Mouse (Mus musculus): ENCODE results near the gene Gm13278. TPM values are rescaled to one million over a fixed set of nuclear protein-coding genes. Genes with fewer than 3 reads are reported as not detected.
"Not testable (repeated sequence)": the region's sequence is repeated elsewhere in the genome, so short reads cannot be mapped to it uniquely, and the experiment has no call there.

Gm13278 gene
- polyA plus RNA-seq, 1 experiment from 2014 or later = not detected

- not testable (repeated sequence) for H3K4me3 ChIP-seq (ENCODE audit: low read depth, low read length); H3K4me1 ChIP-seq (ENCODE audit: control insufficient read depth, insufficient read depth, low read length); H3K9ac ChIP-seq (replicated peaks; ENCODE audit: low read depth, low read length); H3K27ac ChIP-seq (ENCODE audit: low read length); H3K27me3 ChIP-seq (ENCODE audit: control insufficient read depth, insufficient read depth, low read length); ATAC-seq (ENCODE audit: insufficient number of reproducible peaks, insufficient read depth, low FRiP score, low read depth); H3K36me3 ChIP-seq (ENCODE audit: control insufficient read depth, insufficient read depth, low read length); H3K4me2 ChIP-seq (replicated peaks; ENCODE audit: low read depth, low read length); H3K9me3 ChIP-seq (ENCODE audit: control insufficient read depth, low read depth, low read length)
- WGBS = 47% methylated on average over 15 of the region's 18 CpGs
Measured at GRCm38 (mm10) chr4:88780320-88780719, 11.0 kb upstream of the Gm13278 start.

DNA sequence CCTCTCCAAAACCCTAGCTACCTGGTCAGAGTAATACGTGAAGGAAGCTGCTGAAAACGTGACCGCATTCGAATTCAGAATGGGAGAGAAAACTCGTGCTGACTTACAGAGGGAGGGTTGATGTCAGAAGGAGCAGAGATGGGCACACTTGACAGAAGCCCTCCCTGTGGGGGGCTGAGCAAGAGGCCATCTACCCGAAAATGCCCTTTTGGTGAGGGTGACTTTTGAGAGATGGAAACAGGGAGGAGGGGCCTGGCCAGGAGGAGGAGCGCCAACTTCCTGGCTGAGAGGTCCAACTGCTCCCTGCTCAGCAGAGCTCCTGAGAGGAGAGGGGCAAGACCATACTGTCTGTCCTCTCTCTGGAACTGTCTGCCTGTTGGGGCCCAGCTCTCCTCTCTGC lies 9.5 kb upstream of the Gm13278 start, which contains the start of gene Ifnz:
Ifnz (plus strand) TSS at position 301 of the 400 bp plus-strand sequence.
- not testable (repeated sequence) for H3K9ac ChIP-seq (replicated peaks; ENCODE audit: low read depth, low read length); H3K27me3 ChIP-seq (ENCODE audit: control insufficient read depth, insufficient read depth, low read length); ATAC-seq (ENCODE audit: insufficient number of reproducible peaks, insufficient read depth, low FRiP score, low read depth); H3K36me3 ChIP-seq (ENCODE audit: control insufficient read depth, insufficient read depth, low read length); H3K27ac ChIP-seq (ENCODE audit: low read length); H3K4me3 ChIP-seq (ENCODE audit: low read depth, low read length); H3K4me1 ChIP-seq (ENCODE audit: control insufficient read depth, insufficient read depth, low read length); H3K9me3 ChIP-seq (ENCODE audit: control insufficient read depth, low read depth, low read length)
- H3K4me2 ChIP-seq (replicated peaks; ENCODE audit: low read depth, low read length) = 0 out of 2 replicates have a peak within 1 kb of the TSS, but pooled peaks have one; percentile 18
- 11% methylated on average over 1 of the region's 7 CpGs for WGBS

DNA sequence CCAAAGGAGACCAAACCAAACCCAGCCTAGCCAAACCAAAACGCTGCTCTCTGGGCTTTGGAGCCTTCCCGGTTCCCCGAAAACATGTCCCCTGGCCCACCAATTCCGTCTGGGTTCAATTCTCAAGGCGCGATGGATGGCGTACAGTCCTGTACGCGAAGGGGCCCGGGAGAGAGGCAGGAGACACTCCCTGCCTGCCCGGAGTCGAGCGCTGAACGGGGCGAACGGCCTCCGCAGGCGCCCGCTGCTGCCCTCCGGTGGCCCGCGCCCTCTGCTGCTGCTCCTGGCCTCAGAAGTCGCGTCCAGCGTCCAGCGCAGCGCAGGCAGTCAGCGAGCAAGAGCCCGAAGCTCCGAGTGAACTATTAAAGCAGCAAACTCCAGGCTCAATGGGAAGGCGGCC lies 9.0 kb upstream of the Gm13278 start:
- H3K4me3 ChIP-seq (ENCODE audit: low read depth, low read length); H3K9ac ChIP-seq (replicated peaks; ENCODE audit: low read depth, low read length); ATAC-seq (ENCODE audit: insufficient number of reproducible peaks, insufficient read depth, low FRiP score, low read depth); H3K36me3 ChIP-seq (ENCODE audit: control insufficient read depth, insufficient read depth, low read length); H3K27ac ChIP-seq (ENCODE audit: low read length); H3K27me3 ChIP-seq (ENCODE audit: control insufficient read depth, insufficient read depth, low read length); H3K9me3 ChIP-seq (ENCODE audit: control insufficient read depth, low read depth, low read length); H3K4me1 ChIP-seq (ENCODE audit: control insufficient read depth, insufficient read depth, low read length): not testable (repeated sequence)
- 0 out of 2 replicates have a peak overlapping the region, but pooled peaks have one; percentile 18 for H3K4me2 ChIP-seq (replicated peaks; ENCODE audit: low read depth, low read length)
- whole genome bisulfite sequencing = 0% methylated on average over 3 of the region's 31 CpGs

- H3K9me3 ChIP-seq (ENCODE audit: control insufficient read depth, low read depth, low read length); H3K27me3 ChIP-seq (ENCODE audit: control insufficient read depth, insufficient read depth, low read length); H3K4me2 ChIP-seq (replicated peaks; ENCODE audit: low read depth, low read length); H3K27ac ChIP-seq (ENCODE audit: low read length); H3K9ac ChIP-seq (replicated peaks; ENCODE audit: low read depth, low read length); H3K36me3 ChIP-seq (ENCODE audit: control insufficient read depth, insufficient read depth, low read length); H3K4me3 ChIP-seq (ENCODE audit: low read depth, low read length); ATAC-seq (ENCODE audit: insufficient number of reproducible peaks, insufficient read depth, low FRiP score, low read depth); H3K4me1 ChIP-seq (ENCODE audit: control insufficient read depth, insufficient read depth, low read length): not testable (repeated sequence)
- WGBS = no CpG with 5 or more reads among the region's 27 CpGs
Measured at GRCm38 (mm10) chr4:88785409-88785808, 5.9 kb upstream of the Gm13278 start, which contains the start of gene Gm13276. Gm13276 (plus strand) TSS chr4:88785709.

DNA sequence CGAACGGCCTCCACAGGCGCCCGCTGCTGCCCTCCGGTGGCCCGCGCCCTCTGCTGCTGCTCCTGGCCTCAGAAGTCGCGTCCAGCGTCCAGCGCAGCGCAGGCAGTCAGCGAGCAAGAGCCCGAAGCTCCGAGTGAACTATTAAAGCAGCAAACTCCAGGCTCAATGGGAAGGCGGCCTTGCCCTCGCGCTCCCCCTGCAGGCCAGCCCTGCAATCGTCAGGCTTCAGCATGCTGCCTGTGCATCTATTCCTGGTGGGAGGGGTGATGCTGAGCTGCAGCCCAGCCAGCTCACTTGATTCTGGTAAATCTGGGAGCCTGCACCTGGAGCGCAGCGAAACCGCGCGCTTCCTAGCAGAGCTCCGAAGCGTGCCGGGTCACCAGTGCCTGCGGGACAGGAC lies 2.9 kb upstream of the Gm13278 start, which contains the start of gene Gm13277:
Gm13277 (plus strand) TSS at position 231 of the 400 bp plus-strand sequence.
- H3K27me3 ChIP-seq (ENCODE audit: control insufficient read depth, insufficient read depth, low read length) = not testable (repeated sequence)

DNA sequence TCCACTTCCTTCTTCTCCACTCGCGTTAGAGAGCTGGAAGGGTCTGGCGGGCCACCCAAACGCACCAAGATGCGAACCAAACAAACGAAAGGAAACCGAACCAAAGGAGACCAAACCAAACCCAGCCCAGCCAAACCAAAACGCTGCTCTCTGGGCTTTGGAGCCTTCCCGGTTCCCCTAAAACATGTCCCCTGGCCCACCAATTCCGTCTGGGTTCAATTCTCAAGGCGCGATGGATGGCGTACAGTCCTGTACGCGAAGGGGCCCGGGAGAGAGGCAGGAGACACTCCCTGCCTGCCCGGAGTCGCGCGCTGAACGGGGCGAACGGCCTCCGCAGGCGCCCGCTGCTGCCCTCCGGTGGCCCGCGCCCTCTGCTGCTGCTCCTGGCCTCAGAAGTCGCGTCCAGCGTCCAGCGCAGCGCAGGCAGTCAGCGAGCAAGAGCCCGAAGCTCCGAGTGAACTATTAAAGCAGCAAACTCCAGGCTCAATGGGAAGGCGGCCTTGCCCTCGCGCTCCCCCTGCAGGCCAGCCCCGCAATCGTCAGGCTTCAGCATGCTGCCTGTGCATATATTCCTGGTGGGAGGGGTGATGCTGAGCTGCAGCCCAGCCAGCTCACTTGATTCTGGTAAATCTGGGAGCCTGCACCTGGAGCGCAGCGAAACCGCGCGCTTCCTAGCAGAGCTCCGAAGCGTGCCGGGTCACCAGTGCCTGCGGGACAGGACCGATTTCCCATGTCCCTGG lies 2.8 kb downstream of the Gm13278 start, which contains the start of gene Gm13275:
Gm13275 (plus strand) TSS at position 552 of the 740 bp plus-strand sequence.
- H3K27ac ChIP-seq (ENCODE audit: low read length); ATAC-seq (ENCODE audit: insufficient number of reproducible peaks, insufficient read depth, low FRiP score, low read depth): not testable (repeated sequence)
- WGBS = 0% methylated on average over 6 of the region's 52 CpGs

More for the DNA sequence above, 2.9 kb upstream of the Gm13278 start, which contains the start of gene Gm13277:
- H3K9me3 ChIP-seq (ENCODE audit: control insufficient read depth, low read depth, low read length); H3K4me2 ChIP-seq (replicated peaks; ENCODE audit: low read depth, low read length); H3K36me3 ChIP-seq (ENCODE audit: control insufficient read depth, insufficient read depth, low read length); H3K4me1 ChIP-seq (ENCODE audit: control insufficient read depth, insufficient read depth, low read length); H3K27ac ChIP-seq (ENCODE audit: low read length); H3K4me3 ChIP-seq (ENCODE audit: low read depth, low read length); ATAC-seq (ENCODE audit: insufficient number of reproducible peaks, insufficient read depth, low FRiP score, low read depth); H3K9ac ChIP-seq (replicated peaks; ENCODE audit: low read depth, low read length): not testable (repeated sequence)
- 0% methylated on average over 4 of the region's 28 CpGs for WGBS

DNA sequence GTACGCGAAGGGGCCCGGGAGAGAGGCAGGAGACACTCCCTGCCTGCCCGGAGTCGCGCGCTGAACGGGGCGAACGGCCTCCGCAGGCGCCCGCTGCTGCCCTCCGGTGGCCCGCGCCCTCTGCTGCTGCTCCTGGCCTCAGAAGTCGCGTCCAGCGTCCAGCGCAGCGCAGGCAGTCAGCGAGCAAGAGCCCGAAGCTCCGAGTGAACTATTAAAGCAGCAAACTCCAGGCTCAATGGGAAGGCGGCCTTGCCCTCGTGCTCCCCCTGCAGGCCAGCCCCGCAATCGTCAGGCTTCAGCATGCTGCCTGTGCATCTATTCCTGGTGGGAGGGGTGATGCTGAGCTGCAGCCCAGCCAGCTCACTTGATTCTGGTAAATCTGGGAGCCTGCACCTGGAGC lies 5.7 kb downstream of the Gm13278 start, which contains the start of gene Gm13279:
Gm13279 (plus strand) TSS at position 301 of the 400 bp plus-strand sequence.
- H3K27ac ChIP-seq (ENCODE audit: low read length); H3K4me3 ChIP-seq (ENCODE audit: low read depth, low read length); H3K9ac ChIP-seq (replicated peaks; ENCODE audit: low read depth, low read length); H3K4me2 ChIP-seq (replicated peaks; ENCODE audit: low read depth, low read length); H3K27me3 ChIP-seq (ENCODE audit: control insufficient read depth, insufficient read depth, low read length); H3K36me3 ChIP-seq (ENCODE audit: control insufficient read depth, insufficient read depth, low read length); H3K4me1 ChIP-seq (ENCODE audit: control insufficient read depth, insufficient read depth, low read length); ATAC-seq (ENCODE audit: insufficient number of reproducible peaks, insufficient read depth, low FRiP score, low read depth); H3K9me3 ChIP-seq (ENCODE audit: control insufficient read depth, low read depth, low read length): not testable (repeated sequence)
- no CpG with 5 or more reads among the region's 28 CpGs for WGBS

More for the DNA sequence above, 2.8 kb downstream of the Gm13278 start, which contains the start of gene Gm13275:
- H3K9me3 ChIP-seq (ENCODE audit: control insufficient read depth, low read depth, low read length); H3K4me1 ChIP-seq (ENCODE audit: control insufficient read depth, insufficient read depth, low read length); H3K9ac ChIP-seq (replicated peaks; ENCODE audit: low read depth, low read length); H3K4me2 ChIP-seq (replicated peaks; ENCODE audit: low read depth, low read length); H3K27me3 ChIP-seq (ENCODE audit: control insufficient read depth, insufficient read depth, low read length); H3K4me3 ChIP-seq (ENCODE audit: low read depth, low read length); H3K36me3 ChIP-seq (ENCODE audit: control insufficient read depth, insufficient read depth, low read length): not testable (repeated sequence)

- H3K4me1 ChIP-seq (ENCODE audit: control insufficient read depth, insufficient read depth, low read length); H3K36me3 ChIP-seq (ENCODE audit: control insufficient read depth, insufficient read depth, low read length); ATAC-seq (ENCODE audit: insufficient number of reproducible peaks, insufficient read depth, low FRiP score, low read depth); H3K4me2 ChIP-seq (replicated peaks; ENCODE audit: low read depth, low read length); H3K4me3 ChIP-seq (ENCODE audit: low read depth, low read length); H3K27me3 ChIP-seq (ENCODE audit: control insufficient read depth, insufficient read depth, low read length); H3K9ac ChIP-seq (replicated peaks; ENCODE audit: low read depth, low read length); H3K27ac ChIP-seq (ENCODE audit: low read length); H3K9me3 ChIP-seq (ENCODE audit: control insufficient read depth, low read depth, low read length): not testable (repeated sequence)
- 25% methylated on average over 1 of the region's 7 CpGs for WGBS
Measured at GRCm38 (mm10) chr4:88799365-88799764, 8.0 kb downstream of the Gm13278 start, which contains the start of gene Gm13285. Gm13285 (plus strand) TSS chr4:88799665.

All from stomach, embryonic 14.5 days (tissue).